ENCODE assay signal across 10 mouse cellular contexts in the genomic region with DNA sequence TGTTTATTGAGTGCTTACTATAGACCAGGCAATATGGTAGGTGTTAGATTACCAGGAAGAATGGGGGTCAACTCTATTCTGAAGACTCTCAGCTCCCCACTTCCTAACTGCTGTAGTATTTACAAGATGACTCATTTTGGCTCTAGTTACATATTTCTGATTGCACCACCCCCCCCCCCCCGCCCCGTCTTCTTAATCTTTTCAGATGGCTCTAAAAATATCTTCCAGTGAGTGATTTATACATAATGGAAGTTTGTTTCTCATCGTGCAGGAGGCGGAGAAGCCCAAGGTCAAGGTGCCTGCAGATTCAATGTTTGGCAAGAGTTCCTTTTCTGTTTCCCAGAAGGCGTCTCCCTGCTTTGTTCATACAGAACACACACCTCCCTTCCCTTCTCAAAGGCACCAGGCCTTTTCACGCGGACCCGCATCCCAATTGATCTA.
A peak's percentile ranks its signal among the peaks of the same experiment; 100 is the strongest.
DNase-seq lines count a peak whose midpoint lies in the region; TF ChIP-seq lines count a peak whose summit lies in the region.
"Had no signal": no experiment of that assay in that cellular context is flagged by ENCODE, and none has a peak within 500 bp of the region (broad histone marks: within the 10 kb centered on the region; RNA-seq: fewer than 3 reads in every experiment).

No protein-coding gene starts in this region.

- no peak overlapping the region for H3K4me3 ChIP-seq in heart, embryonic 10.5 days
- no peak overlapping the region for H3K4me3 ChIP-seq in cortical plate, adult 2 months (ENCODE audit: insufficient read depth, low read length)
- H3K4me3 ChIP-seq in thymus, adult 2 months (ENCODE audit: control insufficient read depth, insufficient read depth, low read length), result no peak overlapping the region
- H3K4me3 ChIP-seq: embryonic facial prominence, embryonic 13.5 days had no signal

- no peaks in the 10 kb centered on the region for H3K9me3 ChIP-seq in heart, embryonic 10.5 days
- H3K9me3 ChIP-seq: embryonic facial prominence, embryonic 13.5 days had no signal

- no peak for TF ChIP-seq CTCF in cortical plate, adult 2 months (IDR thresholded peaks at IDR 0.05; ENCODE audit: extremely low read depth, insufficient read depth, low read length)
- no peak for TF ChIP-seq CTCF in thymus, adult 2 months (IDR thresholded peaks at IDR 0.05; ENCODE audit: borderline replicate concordance, control insufficient read depth, extremely low read depth, insufficient read depth, low read length, poor library complexity)

- no peaks in the 10 kb centered on the region for H3K4me1 ChIP-seq in heart, embryonic 10.5 days
- H3K4me1 ChIP-seq in cortical plate, adult 2 months (ENCODE audit: control insufficient read depth, insufficient read depth, low read length), result peaks cover 3% of the 10 kb centered on the region; the same call in 1 of the 2 replicates
- no peaks in the 10 kb centered on the region for H3K4me1 ChIP-seq in thymus, adult 2 months (replicated peaks; ENCODE audit: control insufficient read depth, insufficient read depth, low read length)
- H3K4me1 ChIP-seq: embryonic facial prominence, embryonic 13.5 days had no signal

- WGBS in heart, embryonic 10.5 days, result 84% methylated on average over 8 of the region's 8 CpGs
- 87% methylated on average over 8 of the region's 8 CpGs for WGBS in thymus, adult 2 months

- no peaks in the 10 kb centered on the region for H3K27me3 ChIP-seq in heart, embryonic 10.5 days (ENCODE audit: insufficient read depth, poor library complexity, severe bottlenecking)
- H3K27me3 ChIP-seq in thymus, adult 2 months (ENCODE audit: control insufficient read depth, insufficient read depth, low read length), result no peaks in the 10 kb centered on the region
- H3K27me3 ChIP-seq: embryonic facial prominence, embryonic 13.5 days had no signal

- no peak overlapping the region for H3K27ac ChIP-seq in heart, embryonic 10.5 days
- H3K27ac ChIP-seq in cortical plate, adult 2 months (ENCODE audit: insufficient read depth, low read length), result peak overlapping the region; percentile 77
- no peak overlapping the region for H3K27ac ChIP-seq in thymus, adult 2 months (ENCODE audit: control insufficient read depth, insufficient read depth, low read length)
- H3K27ac ChIP-seq: embryonic facial prominence, embryonic 13.5 days had no signal

- no peaks in the 10 kb centered on the region for H3K36me3 ChIP-seq in heart, embryonic 10.5 days
- no peaks in the 10 kb centered on the region for H3K36me3 ChIP-seq in thymus, adult 2 months (ENCODE audit: control insufficient read depth, insufficient read depth, low read length)
- H3K36me3 ChIP-seq: embryonic facial prominence, embryonic 13.5 days had no signal

- TF ChIP-seq POLR2A in cortical plate, adult 2 months (IDR thresholded peaks at IDR 0.05; ENCODE audit: extremely low read depth, insufficient read depth, low read length), result no peak
- no peak for TF ChIP-seq POLR2A in thymus, adult 2 months (IDR thresholded peaks at IDR 0.05; ENCODE audit: control insufficient read depth, extremely low read depth, insufficient read depth, low read length, poor library complexity)

- DNase-seq in heart, adult 9 months (ENCODE audit: low spot score in 2 of 2), result peak; percentile 12 to 18
- no peak for DNase-seq in heart, embryonic 10.5 days (ENCODE audit: low spot score)
- DNase-seq in 416B (ENCODE audit: low read depth), result peak; percentile 74
- DNase-seq in kidney, postnatal 25 days, result peak; percentile 18 to 52
- no peak for DNase-seq in gastrocnemius, adult 18-20 months (ENCODE audit: low spot score)
- DNase-seq in neural tube, embryonic 10.5 days (ENCODE audit: extremely low spot score, low spot score), result no peak
- no peak for DNase-seq in thymus, adult 2 months
- DNase-seq: thymus, postnatal 14 days had no signal

Comparison
In these comparisons a context has a peak if more than half of its experiments do, and no peak if none do; other contexts are left out.
1. DNase-seq: peak in heart, adult 9 months (2 of 2), 416B (single experiment) and kidney, postnatal 25 days (2 of 2); none in heart, embryonic 10.5 days (single experiment), gastrocnemius, adult 18-20 months (single experiment), neural tube, embryonic 10.5 days (single experiment) and thymus, adult 2 months (single experiment).